Mouse (Mus musculus): Measurements from ENCODE around the gene Yjefn3. TPM values are rescaled to one million over a fixed set of nuclear protein-coding genes. Genes with fewer than 3 reads are reported as not detected.
A peak's percentile ranks its signal among the peaks of the same experiment; 100 is the strongest.

Gene Yjefn3
- total and polyA plus RNA-seq, 3 experiments: 13.3 to 16.8 (median 14.2) TPM

GRCm38 (mm10) chr8:69904096-69904495 is 1.6 kb upstream of the Yjefn3 start:
- no peaks in the 10 kb centered on the region for H3K27me3 ChIP-seq (ENCODE audit: control insufficient read depth, insufficient read depth, low read length)
- no peak for DNase-seq
- no peaks in the 10 kb centered on the region; the same call in 1 of the 2 replicates for H3K79me2 ChIP-seq (replicated peaks; ENCODE audit: control insufficient read depth, insufficient read depth, low read length)
- H3K4me3 ChIP-seq: no peak overlapping the region
- no peaks in the 10 kb centered on the region for H3K36me3 ChIP-seq (ENCODE audit: control insufficient read depth, insufficient read depth, low read length)
- no peak overlapping the region for H3K9ac ChIP-seq (ENCODE audit: low read depth, low read length)
- no peak overlapping the region for H3K27ac ChIP-seq
- H3K4me1 ChIP-seq (ENCODE audit: control insufficient read depth, insufficient read depth, low read length): peaks cover 3% of the 10 kb centered on the region
- intact Hi-C loops (cut with DNase I): loop anchor here (5.0 kb wide), 3 partner anchors 93 to 308 kb away; partner anchors contain the start of genes Gatad2a and Slc25a42
- 79% methylated on average over 8 of the region's 8 CpGs for WGBS
- TF ChIP-seq CTCF (IDR thresholded peaks at IDR 0.05) (no peak), POLR2A (IDR thresholded peaks at IDR 0.05; ENCODE audit: insufficient read depth, low read depth, low read length) (no peak), EP300 (IDR thresholded peaks at IDR 0.05; ENCODE audit: insufficient read depth, low read depth, low read length) (no peak)

GRCm38 (mm10) chr8:69903063-69903542 is 591 bp upstream of the Yjefn3 start:
- peak overlapping the region; percentile 98 for H3K27ac ChIP-seq
- DNase-seq: peak; percentile 98 to 99
- no peaks in the 10 kb centered on the region; the same call in 1 of the 2 replicates for H3K79me2 ChIP-seq (replicated peaks; ENCODE audit: control insufficient read depth, insufficient read depth, low read length)
- no peaks in the 10 kb centered on the region for H3K36me3 ChIP-seq (ENCODE audit: control insufficient read depth, insufficient read depth, low read length)
- TF ChIP-seq EP300 (IDR thresholded peaks at IDR 0.05; ENCODE audit: insufficient read depth, low read depth, low read length): peak; percentile 76; the same call in 1 of the 2 replicates
- TF ChIP-seq POLR2A (IDR thresholded peaks at IDR 0.05; ENCODE audit: insufficient read depth, low read depth, low read length): no peak
- 0 out of 2 replicates have a peak, but pooled peaks have one; percentile 1 for TF ChIP-seq CTCF (IDR thresholded peaks at IDR 0.05)
- under 1% methylated on average over 45 of the region's 45 CpGs for WGBS
- intact Hi-C loops (cut with DNase I): loop anchor here (5.0 kb wide), 3 partner anchors 94 to 309 kb away; partner anchors contain the start of genes Gatad2a and Slc25a42
- peak overlapping the region; percentile 77 for H3K4me3 ChIP-seq
- peaks cover 6% of the 10 kb centered on the region for H3K4me1 ChIP-seq (ENCODE audit: control insufficient read depth, insufficient read depth, low read length)
- H3K27me3 ChIP-seq (ENCODE audit: control insufficient read depth, insufficient read depth, low read length): no peaks in the 10 kb centered on the region
- peak overlapping the region; percentile 70 for H3K9ac ChIP-seq (ENCODE audit: low read depth, low read length)

GRCm38 (mm10) chr8:69901484-69902162 is 889 bp downstream of the Yjefn3 start:
- Histone ChIP-seq H3K79me2 (replicated peaks; ENCODE audit: control insufficient read depth, insufficient read depth, low read length) (peaks cover 2% of the 10 kb centered on the region; the same call in 1 of the 2 replicates), H3K27me3 (ENCODE audit: control insufficient read depth, insufficient read depth, low read length) (no peaks in the 10 kb centered on the region), H3K27ac (peak overlapping the region; percentile 98), H3K4me1 (ENCODE audit: control insufficient read depth, insufficient read depth, low read length) (peaks cover 8% of the 10 kb centered on the region), H3K9ac (ENCODE audit: low read depth, low read length) (peak overlapping the region; percentile 86), H3K4me3 (peak overlapping the region; percentile 77), H3K36me3 (ENCODE audit: control insufficient read depth, insufficient read depth, low read length) (no peaks in the 10 kb centered on the region)
- DNase-seq: peak; percentile 97 to 99
- TF ChIP-seq POLR2A (IDR thresholded peaks at IDR 0.05; ENCODE audit: insufficient read depth, low read depth, low read length): peak; percentile 96
- TF ChIP-seq CTCF (IDR thresholded peaks at IDR 0.05): peak; percentile 90; the same call in 1 of the 2 replicates
- peak; percentile 97 for TF ChIP-seq EP300 (IDR thresholded peaks at IDR 0.05; ENCODE audit: insufficient read depth, low read depth, low read length)
- WGBS: 2% methylated on average over 41 of the region's 41 CpGs
- intact Hi-C loops (cut with DNase I): loop anchor here (5.0 kb wide), 3 partner anchors 96 to 311 kb away; partner anchors contain the start of genes Gatad2a and Slc25a42

- WGBS: 7% methylated on average over 12 of the region's 12 CpGs
- H3K4me3 ChIP-seq: peak overlapping the region; percentile 77
- TF ChIP-seq CTCF (IDR thresholded peaks at IDR 0.05) (no peak), POLR2A (IDR thresholded peaks at IDR 0.05; ENCODE audit: insufficient read depth, low read depth, low read length) (no peak), EP300 (IDR thresholded peaks at IDR 0.05; ENCODE audit: insufficient read depth, low read depth, low read length) (no peak)
- no peak for DNase-seq
- H3K9ac ChIP-seq (ENCODE audit: low read depth, low read length): peak overlapping the region; percentile 86
- H3K27ac ChIP-seq: peak overlapping the region; percentile 98
- H3K36me3 ChIP-seq (ENCODE audit: control insufficient read depth, insufficient read depth, low read length): no peaks in the 10 kb centered on the region
- H3K79me2 ChIP-seq (replicated peaks; ENCODE audit: control insufficient read depth, insufficient read depth, low read length): peaks cover 2% of the 10 kb centered on the region; the same call in 1 of the 2 replicates
- peaks cover 9% of the 10 kb centered on the region for H3K4me1 ChIP-seq (ENCODE audit: control insufficient read depth, insufficient read depth, low read length)
- H3K27me3 ChIP-seq (ENCODE audit: control insufficient read depth, insufficient read depth, low read length): no peaks in the 10 kb centered on the region
- intact Hi-C loops (cut with DNase I): loop anchor here (5.0 kb wide), 3 partner anchors 96 to 311 kb away; partner anchors contain the start of genes Gatad2a and Slc25a42
Observed at GRCm38 (mm10) chr8:69900895-69901451, 1.5 kb downstream of the Yjefn3 start.

GRCm38 (mm10) chr8:69899876-69900275 is 2.6 kb downstream of the Yjefn3 start:
- no peak for DNase-seq
- no peak for TF ChIP-seq POLR2A (IDR thresholded peaks at IDR 0.05; ENCODE audit: insufficient read depth, low read depth, low read length)
- no peak for TF ChIP-seq CTCF (IDR thresholded peaks at IDR 0.05)
- TF ChIP-seq EP300 (IDR thresholded peaks at IDR 0.05; ENCODE audit: insufficient read depth, low read depth, low read length): no peak
- 85% methylated on average over 2 of the region's 2 CpGs for WGBS

More at GRCm38 (mm10) chr8:69899876-69900275, 2.6 kb downstream of the Yjefn3 start:
- Histone ChIP-seq H3K4me3 (peak overlapping the region; percentile 77), H3K79me2 (replicated peaks; ENCODE audit: control insufficient read depth, insufficient read depth, low read length) (peaks cover 2% of the 10 kb centered on the region; the same call in 1 of the 2 replicates), H3K9ac (ENCODE audit: low read depth, low read length) (no peak overlapping the region), H3K27ac (no peak overlapping the region), H3K27me3 (ENCODE audit: control insufficient read depth, insufficient read depth, low read length) (no peaks in the 10 kb centered on the region), H3K4me1 (ENCODE audit: control insufficient read depth, insufficient read depth, low read length) (peaks cover 13% of the 10 kb centered on the region), H3K36me3 (ENCODE audit: control insufficient read depth, insufficient read depth, low read length) (no peaks in the 10 kb centered on the region)
- intact Hi-C loops (cut with DNase I): loop anchor here (5.0 to 10.0 kb wide), 4 partner anchors 97 to 312 kb away; partner anchors contain the start of genes Gatad2a, Slc25a42 and Zfp868
